Mouse (Mus musculus): Measurements from ENCODE around the gene Rnf180.
A peak's percentile ranks its signal among the peaks of the same experiment; 100 is the strongest.

DNA sequence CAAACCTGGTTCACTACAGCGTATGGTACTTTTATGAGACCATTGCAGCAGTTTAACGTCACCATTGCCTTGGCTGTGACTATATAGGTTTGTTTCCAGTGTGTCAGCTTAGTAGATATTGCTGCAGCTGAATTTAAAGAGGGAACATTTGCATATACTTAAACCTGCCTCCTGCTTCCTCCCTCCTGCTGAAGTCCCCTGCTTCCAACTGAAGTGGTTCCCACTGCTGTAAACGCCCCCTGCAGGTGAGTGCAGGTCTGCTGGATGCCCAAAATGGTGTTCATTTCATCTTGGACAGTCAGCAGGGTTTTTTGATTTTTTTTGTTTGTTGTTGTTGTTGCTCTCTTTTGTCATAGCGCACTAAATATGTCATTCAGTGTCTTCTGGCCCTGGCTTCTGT is 140.7 kb downstream of the Rnf180 start:
- peak; percentile 34 to 57 (median 52); a peak in 5 of 6 replicates for TF ChIP-seq CTCF (IDR thresholded peaks at IDR 0.05 in 2 of 3, conservative IDR thresholded peaks at IDR 0.05 in 1 of 3; ENCODE audit: control insufficient read depth in 1 of 3, insufficient read depth in 1 of 3, low read depth in 2 of 3, low read length in 3 of 3, poor library complexity in 1 of 3, severe bottlenecking in 1 of 3)
- no peak for TF ChIP-seq POLR2A (IDR thresholded peaks at IDR 0.05; ENCODE audit: control insufficient read depth in 1 of 2, insufficient read depth in 1 of 2, low read depth in 1 of 2, low read length in 2 of 2, poor library complexity in 1 of 2)
- no peak for TF ChIP-seq TCF12 (IDR thresholded peaks at IDR 0.05; ENCODE audit: low read depth, low read length)
- TF ChIP-seq BHLHE40 (IDR thresholded peaks at IDR 0.05; ENCODE audit: borderline replicate concordance, low read depth, low read length), result no peak
- TF ChIP-seq CHD2 (IDR thresholded peaks at IDR 0.05; ENCODE audit: low read length), result no peak
- TF ChIP-seq GATA1 (IDR thresholded peaks at IDR 0.05; ENCODE audit: low read depth, low read length), result no peak
- TF ChIP-seq MYC (IDR thresholded peaks at IDR 0.05; ENCODE audit: low read depth, low read length), result no peak
- no peak for TF ChIP-seq EP300 (IDR thresholded peaks at IDR 0.05; ENCODE audit: low read depth in 1 of 2, low read length in 2 of 2)
- TF ChIP-seq MXI1 (IDR thresholded peaks at IDR 0.05; ENCODE audit: low read depth, low read length), result no peak
- TF ChIP-seq MAFK (IDR thresholded peaks at IDR 0.05; ENCODE audit: borderline replicate concordance, low read depth, low read length), result no peak

Measured in MEL (cell line).